Mouse (Mus musculus) left cerebral cortex, postnatal 4 days (tissue): ENCODE results near the gene Bfsp1. TPM values are rescaled to one million over a fixed set of nuclear protein-coding genes. Genes with fewer than 3 reads are reported as not detected.

Experiments used
- DNase-seq: peaks from one replicate; pipeline ENCODE4 v3.0.0-alpha.2; 2022
- intact Hi-C: fragments of 180-260 bp; cut with DNase I; formaldehyde crosslinking; loops from one replicate; pipeline ENCODE4 v1.15.1; 2025
- total RNA-seq, 2 experiments: library from RNA; stranded (reverse); gene quantifications; 2 replicates each; pipeline ENCODE4 v1.2.3; 2021

Bfsp1 gene
- total RNA-seq, 2 experiments from 2014 or later, result 5.8 to 6.0 TPM

GRCm38 (mm10) chr2:143806924-143807664 is 55.9 kb downstream of the Bfsp1 start:
- no peak for DNase-seq
- intact Hi-C loops, result no loop called here

GRCm38 (mm10) chr2:143806140-143806923 is 56.6 kb downstream of the Bfsp1 start:
- intact Hi-C loops, result no loop called here
- DNase-seq, result no peak

GRCm38 (mm10) chr2:143801097-143801496 is 61.9 kb downstream of the Bfsp1 start:
- intact Hi-C loops, result no loop called here
- no peak for DNase-seq

- DNase-seq, result no peak
- intact Hi-C loops, result no loop called here
Measured at GRCm38 (mm10) chr2:143796335-143797013, 66.5 kb downstream of the Bfsp1 start.

- intact Hi-C loops, result no loop called here
- DNase-seq, result no peak
Measured at GRCm38 (mm10) chr2:143795858-143796257, 67.1 kb downstream of the Bfsp1 start.

GRCm38 (mm10) chr2:143789911-143790310 is 73.1 kb downstream of the Bfsp1 start:
- intact Hi-C loops, result no loop called here
- DNase-seq, result no peak

GRCm38 (mm10) chr2:143780310-143780709 is 82.7 kb downstream of the Bfsp1 start:
- intact Hi-C loops, result no loop called here

More at GRCm38 (mm10) chr2:143780310-143780709, 82.7 kb downstream of the Bfsp1 start:
- no peak for DNase-seq

Other genes with a start within 250 kb of the Bfsp1 start
- 100 to 1,000 TPM; 275 to 292 TPM for gene Dstn, start 52.1 kb upstream of the Bfsp1 start, total RNA-seq
- gene Rrbp1, start 148.1 kb upstream of the Bfsp1 start, total RNA-seq, result 10 to 100 TPM; 82.5 to 83.9 TPM
- not detected for gene Banf2, start 169.9 kb upstream of the Bfsp1 start, total RNA-seq